Mouse (Mus musculus) inflammation-experienced regulatory T-cells, adult 6 months (primary cell): ENCODE measurements around the gene Cuedc1. TPM values are rescaled to one million over a fixed set of nuclear protein-coding genes. Genes with fewer than 3 reads are reported as not detected.
"Not testable (repeated sequence)": the region's sequence is repeated elsewhere in the genome, so short reads cannot be mapped to it uniquely, and the experiment has no call there.

Experiments
- ATAC-seq: one replicate; pipeline ENCODE4 v1.8.0; 2017
- polyA plus RNA-seq, 3 experiments: library from polyadenylated mRNA; unstranded; fragments of 100-300 nt; shearing (Covaris generic); gene quantifications; one replicate each; pipeline ENCODE4 v1.2.1; 2017

The Cuedc1 gene
- polyA plus RNA-seq, 3 experiments from 2014 or later: 2.0 to 6.4 (median 5.2) TPM

DNA sequence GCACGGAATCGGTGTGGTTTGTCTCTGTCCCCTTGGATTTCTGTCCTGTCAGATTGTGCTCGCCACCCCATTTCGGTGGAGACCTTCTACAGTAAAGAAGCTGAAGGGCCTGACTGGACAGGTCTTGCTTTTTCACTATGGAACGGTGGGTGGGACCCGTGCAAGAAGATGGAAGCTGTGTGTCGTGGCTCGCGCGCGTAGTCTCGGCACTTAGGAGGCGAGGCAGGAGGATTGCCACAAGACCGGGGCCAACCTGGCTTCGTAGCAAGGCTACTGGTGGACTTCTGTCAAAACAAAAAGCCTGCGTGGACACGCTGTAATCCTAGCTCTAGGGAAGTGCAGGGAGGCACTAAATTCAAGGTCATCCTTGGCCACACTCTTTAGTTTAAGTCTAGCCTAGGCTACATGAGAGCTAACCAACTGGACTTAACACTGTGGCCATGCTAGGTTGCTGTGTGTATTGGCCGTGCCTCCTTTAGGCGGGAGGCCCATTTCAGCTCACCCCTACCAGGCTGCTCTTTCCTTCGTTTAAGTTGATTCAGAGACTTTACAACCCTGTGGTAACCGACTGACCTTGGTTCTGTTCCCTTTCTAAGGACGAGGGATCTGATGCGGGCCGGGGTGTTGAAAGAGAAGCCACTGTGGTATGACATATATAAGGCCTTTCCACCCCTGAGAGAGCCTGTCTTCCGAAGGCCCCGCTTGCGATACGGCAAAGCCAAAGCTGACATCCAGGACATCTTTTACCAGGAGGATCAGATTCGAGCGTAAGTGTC, 106.9 kb downstream of the Cuedc1 start:
- ATAC-seq: no peak

DNA sequence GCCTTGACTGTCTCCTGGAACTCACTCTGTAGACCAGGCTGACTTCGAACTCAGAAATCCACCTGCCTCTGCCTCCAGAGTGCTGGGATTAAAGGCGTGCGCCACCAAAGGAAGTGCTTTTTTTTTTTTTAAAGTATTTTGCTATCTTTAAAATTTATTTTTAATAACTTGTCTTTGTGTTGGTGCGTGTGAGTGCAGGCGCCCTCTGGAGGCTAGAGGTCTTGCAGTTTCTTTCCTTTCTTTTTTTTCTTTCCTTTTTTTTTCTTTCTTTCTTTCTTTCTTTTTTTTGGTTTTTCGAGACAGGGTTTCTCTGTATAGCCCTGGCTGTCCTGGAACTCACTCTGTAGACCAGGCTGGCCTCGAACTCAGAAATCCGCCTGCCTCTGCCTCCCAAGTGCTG, 108.7 kb downstream of the Cuedc1 start:
- ATAC-seq: not testable (repeated sequence)

DNA sequence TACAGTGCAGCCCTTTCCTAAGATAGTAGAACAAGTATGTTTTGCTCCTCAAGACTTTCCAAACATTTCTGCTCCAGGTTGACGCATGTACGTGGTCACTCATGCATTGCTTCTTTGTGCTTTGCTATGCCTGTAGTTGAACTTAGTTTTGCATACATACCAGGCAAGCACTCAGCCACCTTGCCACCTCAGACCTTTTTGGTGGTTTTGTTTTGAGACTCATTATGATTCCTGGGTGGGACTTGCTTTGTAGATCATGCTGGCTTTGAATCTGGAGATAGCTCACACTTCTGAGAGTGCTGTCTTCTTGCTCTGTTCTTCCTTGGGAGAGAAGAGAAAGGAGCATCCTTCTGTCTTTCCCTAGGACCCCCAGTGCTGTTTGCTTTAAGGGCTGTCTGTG, 109.8 kb downstream of the Cuedc1 start:
- ATAC-seq: no peak

DNA sequence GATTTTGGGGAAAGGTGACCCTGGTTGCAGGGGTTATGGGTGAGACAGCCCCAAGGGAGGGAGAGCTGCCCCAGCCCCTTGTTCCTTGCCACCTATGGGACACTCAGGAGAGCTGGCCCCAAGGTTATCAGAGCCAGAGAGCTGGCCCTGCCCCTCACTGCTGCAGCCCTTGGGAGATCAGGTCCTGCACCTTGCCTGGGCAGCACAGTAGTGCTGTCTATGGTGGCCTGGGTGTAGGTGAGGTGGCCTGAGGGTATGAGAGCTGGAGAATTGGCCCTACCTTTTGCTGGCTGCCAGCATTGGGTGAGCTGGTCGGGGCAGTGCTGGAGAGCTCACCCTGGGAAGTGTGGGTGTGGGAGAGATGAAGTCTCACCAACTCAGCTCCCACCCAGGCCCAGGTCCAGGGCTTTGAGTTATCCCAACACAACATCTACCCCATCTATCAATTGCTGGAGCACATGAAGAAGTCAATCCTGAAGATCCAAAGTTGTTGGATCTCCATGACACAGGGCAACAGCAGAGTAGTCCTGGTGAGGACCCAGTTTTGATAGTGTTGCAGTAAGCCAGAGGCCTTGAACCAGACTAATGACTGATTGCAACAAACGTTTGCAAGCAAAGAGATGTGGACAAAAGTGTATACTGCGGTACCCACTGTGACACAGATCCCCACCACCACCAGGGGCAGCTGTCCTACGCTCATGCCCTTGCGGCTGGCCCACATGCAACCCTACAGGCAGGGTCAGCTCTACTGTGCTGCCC, 114.1 kb downstream of the Cuedc1 start:
- no peak for ATAC-seq

DNA sequence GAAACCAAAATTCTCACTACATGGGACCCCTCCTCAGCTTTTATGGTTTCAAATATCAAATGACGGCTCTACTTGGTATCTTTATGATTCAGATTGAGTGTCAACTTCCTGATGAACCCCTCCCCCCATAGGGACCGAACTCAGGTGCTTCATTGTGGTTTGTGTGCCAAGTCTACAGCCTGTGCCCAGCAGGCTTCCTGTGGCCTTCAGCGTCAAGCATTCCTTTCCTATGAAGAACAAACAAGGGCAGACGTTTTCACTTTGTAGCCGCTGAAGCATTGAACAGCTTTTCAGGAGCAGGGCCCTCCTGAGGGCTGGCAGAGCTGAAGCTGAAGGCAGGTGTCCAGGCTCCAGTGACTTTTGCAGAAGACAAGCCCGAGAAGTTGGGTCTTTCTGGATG, 115.9 kb downstream of the Cuedc1 start:
- no peak for ATAC-seq

DNA sequence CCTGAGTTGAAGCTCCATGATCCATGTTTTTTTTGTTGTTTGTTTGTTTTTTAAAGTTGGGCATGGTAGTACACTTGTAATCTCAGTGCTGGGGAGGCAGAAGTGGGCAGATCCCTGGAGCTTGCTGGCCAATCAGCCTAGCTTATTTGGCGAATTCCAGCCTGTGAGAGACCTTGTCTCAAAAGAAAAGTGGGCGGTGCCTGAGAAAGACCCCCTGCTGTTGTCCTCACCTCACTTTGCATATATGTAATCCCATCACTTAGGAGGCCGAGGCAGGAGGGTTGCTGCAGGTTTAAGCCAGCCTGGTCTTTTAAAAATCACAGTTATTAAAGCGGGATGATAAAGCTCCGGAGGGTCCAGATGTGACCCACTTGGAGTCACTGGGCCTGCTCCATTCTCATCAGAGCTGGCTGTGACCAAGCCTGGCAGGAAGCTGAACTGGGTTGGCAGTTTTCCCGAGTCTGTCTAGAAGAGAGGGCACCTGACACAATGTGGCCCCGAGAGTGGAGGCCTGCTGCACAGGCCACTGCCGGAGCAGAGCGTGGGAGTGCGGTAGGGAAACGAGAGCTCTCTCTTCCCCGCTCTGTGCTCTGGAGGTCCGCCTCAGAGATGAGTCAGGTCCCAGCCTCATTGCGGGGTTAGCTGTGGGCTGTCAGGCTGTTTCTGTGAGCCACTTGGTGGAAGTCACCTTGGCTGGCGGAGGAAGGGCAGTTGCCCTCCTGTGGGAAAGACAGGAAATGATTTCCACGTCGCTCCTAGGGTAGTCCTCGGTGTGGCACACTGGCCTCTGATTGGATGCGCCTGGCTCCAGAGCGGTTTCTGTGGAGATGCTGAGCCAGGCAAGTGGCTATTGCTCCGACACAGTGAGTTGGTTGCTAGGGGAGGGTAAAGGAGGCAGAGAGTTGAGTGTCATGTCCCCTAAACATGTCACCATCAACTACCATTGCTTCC, 117.3 kb downstream of the Cuedc1 start:
- no peak for ATAC-seq

DNA sequence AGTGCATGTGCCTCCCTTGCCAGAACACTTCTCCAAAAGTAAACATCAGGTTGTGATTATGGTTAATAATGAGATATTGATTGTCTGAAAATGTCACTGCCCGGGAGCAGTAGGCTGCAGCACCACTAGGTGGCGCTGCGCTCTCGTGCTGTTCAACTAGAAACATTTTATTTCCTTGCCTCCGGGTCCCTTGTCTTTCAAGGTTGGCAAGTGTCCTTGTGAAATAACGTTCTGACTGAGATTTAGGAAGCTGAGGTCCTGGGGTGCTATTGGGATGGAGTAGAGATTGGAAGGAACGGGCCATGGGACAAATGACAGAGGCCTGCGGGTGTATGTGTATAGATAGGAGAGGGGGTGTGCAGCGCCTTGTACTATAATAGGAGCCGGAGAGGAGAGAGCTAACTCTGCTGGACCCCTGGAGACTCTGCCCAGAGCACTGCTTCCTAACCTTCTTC, 118.4 kb downstream of the Cuedc1 start:
- peak; percentile 52 for ATAC-seq

DNA sequence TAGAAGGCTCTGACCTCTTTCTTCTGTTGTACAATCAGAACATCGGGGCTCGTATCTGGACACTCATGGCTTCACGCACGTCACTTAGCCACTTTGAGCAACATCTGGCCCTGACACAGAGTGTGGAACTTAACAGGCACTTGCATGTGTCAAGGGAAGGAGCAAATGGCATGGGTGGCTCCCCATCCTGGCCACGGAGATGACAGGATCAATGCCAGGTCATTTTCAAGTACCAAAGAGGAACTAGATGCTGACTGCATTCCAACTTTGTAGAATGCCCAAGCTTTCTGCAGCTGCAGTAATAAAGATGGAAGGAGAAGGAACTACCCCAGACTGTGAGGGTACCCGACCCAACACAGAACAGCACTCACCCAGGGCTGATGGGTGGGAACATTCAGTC, 120.3 kb downstream of the Cuedc1 start:
- no peak for ATAC-seq

DNA sequence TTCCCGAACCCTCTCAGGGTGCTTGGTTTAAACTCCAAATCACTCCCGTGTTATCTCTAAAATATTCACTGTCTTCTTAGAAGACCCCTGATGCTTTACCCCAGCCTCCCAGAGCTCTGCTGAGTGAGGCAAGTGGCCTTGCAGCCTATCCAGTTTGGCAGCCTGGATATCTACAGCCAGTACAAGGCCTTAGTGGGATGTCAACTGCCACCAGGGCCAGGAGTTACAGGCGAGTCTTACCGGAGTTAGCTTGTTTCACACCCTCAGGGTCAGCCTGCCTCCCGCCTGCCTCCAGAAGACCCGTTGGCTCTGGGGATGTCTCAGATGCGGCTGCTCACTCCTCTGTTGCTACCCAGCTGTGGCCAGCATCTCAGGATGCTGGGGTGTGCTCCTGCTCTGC, 120.7 kb downstream of the Cuedc1 start:
- ATAC-seq: no peak

DNA sequence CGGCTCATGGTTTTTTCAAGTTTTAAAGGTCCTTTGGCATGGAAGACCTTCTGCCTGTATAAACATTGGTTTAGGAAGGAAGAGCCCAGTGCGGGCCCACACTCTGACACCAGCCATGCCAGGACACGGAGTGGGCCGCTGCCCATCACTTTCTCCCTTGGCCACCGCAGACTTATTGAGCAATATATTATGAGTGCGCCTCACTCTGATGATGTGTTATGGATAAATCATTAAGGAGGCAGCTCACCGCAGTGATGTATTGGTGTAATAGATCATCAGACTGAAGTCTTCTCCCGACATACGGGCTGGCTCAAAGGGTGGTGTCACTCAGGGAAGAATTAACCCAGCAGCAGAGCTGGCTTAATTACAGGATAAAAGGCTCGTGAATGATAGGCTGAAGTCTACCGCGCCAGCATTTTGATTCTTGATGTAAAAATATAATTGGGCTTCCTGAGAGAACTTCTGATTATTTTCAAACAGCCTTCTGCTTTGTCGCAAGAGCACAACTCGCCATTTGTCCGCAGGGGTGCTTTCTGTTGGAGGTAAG, 124.1 kb downstream of the Cuedc1 start:
- no peak for ATAC-seq

DNA sequence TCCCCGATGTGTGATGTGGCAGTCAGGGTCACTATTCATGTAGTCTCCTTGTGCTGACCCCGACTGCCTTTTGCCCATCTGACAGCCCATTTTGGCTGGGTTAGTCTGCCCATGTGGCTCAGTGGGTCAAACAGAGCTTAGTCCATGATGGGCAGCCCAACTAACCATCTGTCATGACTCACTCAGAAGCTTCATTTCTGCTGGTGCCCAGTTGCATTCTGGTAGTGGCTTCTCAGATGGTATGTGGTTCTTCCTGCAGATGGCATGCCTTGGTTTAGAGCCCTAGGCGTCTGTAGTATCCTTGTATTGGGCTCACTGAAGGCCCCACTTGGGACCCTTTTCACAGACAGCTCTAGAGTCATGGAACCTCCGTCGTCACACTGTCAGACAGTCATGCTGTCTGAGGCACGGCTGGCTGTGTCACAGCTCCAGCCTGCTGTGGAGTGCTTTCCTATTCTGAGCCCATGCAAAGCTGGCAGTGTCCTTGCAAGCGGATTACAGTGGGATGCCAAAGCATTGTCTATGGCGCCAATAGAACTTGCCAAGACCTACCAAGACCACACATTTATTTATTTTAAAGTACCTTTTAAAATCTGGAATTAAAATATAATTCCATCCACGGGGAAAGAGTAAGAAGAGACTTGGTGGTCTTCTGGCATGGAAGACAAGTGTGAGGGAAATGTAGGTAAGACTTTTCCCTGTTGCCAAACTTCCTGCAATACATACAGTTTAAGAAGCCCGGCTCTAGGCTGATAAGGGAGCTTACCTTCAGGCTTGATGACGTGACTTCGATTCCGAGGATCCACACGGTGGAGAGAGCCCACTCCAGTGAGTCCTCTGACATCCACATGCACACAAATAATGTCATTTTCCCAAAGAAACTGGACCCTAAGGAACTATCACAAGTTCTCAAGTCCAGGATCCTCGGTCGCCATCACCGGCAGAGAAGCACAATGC, 129.4 kb downstream of the Cuedc1 start:
- ATAC-seq: no peak

DNA sequence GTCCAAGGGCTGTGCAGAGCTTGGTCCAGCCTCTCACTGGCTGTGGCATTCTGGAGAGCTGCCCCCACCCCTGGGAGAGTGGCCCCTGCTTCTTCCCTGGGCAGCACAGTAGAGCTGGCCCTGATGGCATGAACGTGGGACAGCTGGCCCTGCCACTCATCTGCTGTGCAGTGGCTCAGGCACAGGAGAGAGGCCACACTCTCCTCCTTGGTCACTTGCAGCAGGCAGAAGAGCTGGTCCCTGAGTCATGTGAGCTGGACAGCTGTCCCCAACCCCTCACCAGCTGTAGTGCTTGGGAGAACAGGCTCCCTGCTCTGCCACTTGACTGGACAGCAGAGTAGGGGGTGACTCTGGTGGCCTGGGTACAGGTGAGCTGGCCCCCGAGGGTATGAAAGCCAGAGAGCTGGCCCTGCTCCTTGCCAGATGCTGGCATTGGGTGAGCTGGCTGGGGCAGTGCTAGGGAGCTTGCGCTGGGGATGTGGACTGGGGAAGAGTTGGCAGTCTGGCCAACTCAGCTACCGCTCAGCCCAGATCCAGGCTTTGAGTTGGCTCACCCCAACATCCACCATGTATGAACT, 133.4 kb downstream of the Cuedc1 start:
- no peak for ATAC-seq

DNA sequence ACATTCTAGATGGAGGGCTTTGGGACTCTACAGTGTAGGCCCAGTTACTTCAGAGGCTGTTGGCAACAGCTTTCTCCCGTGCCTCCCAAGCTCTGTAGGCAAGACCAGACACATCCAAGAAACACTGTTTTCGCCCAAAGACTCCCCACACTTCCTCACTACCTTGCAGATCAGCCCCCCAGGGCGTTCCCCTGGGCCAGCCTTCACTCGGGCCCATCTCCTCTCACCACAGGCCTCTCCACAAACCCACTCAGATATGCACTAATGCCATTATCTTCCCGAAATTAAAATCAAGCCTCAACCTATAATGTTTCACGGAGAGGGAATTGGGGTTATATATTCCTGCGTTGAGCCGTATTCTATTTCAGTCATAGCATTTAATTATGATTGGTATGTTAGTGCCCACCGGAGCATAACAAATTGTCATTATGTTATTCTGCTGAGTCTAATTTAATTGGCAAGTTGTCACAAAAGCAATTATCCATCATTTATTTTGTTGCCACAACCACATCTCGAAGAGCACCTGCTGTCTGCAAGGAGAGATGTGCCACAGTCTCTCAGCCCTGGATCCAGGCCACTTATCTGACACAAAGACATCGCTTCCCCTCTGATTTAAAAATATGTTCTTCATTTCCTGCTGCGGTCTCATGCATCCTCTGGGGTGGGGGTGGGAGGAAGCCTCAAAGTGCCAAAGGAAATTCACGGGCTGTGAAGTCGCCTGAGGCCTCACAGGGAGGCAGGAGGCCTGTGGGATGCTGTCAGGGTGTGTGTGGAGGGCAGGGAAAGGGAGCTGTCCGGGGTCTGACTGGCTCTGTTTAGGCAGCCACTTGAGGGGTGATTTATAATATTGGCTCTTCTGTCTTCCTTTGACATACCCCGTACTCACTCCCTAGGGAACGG, 135.9 kb downstream of the Cuedc1 start:
- ATAC-seq: peak; percentile 80

DNA sequence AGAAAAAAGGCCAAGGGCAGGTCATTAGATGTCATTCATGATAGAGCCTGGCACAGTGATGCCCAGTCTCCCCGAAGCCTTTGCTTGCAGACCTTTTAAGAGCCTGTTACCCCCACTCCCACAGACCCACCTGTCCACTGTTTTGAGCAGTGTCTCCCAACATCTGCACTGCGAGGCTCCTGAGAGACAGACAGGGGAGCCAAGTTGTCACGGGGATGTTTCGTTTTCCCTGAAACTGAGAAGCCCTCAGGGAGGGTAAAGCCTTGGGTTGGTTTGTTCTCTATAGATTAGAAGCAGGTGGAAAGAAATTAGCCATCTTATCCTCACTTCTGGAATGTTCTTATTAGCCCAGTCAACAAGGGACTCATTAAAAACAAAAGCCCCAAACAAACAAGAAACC, 136.9 kb downstream of the Cuedc1 start:
- ATAC-seq: no peak

DNA sequence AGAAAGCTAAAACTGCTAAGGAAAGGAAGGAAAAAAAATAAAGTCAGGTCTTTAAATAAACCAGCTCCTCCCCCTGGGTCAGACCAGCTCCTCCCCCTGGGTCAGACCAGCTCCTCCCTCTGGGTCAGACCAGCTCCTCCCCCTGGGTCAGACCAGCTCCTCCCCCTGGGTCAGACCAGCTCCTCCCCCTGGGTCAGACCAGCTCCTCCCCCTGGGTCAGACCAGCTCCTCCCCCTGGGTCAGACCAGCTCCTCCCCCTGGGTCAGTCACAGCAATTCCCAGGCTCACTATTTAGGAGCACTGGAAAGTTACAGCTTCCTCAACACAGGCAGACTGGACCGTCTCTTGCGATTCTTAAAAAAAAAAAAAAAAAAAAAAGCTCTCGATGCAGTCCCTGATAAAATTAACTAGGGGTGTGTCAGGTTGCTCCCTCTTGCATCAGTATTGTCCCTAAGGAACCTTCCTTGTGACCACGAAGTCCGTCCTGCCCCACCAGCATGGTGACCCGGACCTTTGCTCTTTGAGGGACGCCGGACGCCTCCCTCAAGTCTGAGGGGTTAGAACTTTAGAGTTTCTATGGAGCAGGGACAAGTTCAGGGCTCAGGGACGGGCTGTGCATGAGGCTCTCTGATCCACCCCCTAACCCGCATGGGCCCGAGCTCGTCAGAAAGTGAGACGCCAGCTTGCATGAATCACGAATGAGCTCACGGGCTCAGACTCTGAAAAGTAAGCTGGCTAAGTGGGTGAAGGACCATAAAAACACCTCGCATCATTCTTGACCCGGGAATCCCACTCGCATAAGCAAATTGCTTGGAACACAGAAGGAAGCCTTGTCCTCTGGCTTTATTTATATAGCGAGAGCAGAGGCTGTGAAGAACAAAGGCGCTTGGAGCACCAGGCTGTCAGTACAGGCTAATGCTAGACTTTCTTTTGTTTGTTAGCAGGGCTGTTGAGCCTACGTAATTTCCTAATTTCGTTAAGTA, 137.7 kb downstream of the Cuedc1 start:
- no peak for ATAC-seq

DNA sequence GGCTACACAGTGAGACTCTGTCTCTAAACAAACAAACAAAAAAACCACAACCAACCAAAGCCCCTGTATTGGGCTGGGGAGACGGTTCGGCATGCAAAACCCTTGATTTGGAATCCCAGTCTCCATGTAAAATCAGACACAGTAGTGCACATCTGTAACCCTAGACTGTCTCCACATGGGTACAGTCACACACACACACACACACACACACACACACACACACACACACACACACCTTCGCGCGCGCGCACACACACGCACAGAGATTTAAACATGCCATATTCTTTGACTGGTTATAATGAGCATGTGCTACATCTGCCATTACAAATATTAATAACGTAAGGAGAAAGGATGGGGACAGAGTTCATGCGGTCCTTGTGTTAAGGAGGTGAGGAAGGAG, 142.4 kb downstream of the Cuedc1 start:
- ATAC-seq: no peak

DNA sequence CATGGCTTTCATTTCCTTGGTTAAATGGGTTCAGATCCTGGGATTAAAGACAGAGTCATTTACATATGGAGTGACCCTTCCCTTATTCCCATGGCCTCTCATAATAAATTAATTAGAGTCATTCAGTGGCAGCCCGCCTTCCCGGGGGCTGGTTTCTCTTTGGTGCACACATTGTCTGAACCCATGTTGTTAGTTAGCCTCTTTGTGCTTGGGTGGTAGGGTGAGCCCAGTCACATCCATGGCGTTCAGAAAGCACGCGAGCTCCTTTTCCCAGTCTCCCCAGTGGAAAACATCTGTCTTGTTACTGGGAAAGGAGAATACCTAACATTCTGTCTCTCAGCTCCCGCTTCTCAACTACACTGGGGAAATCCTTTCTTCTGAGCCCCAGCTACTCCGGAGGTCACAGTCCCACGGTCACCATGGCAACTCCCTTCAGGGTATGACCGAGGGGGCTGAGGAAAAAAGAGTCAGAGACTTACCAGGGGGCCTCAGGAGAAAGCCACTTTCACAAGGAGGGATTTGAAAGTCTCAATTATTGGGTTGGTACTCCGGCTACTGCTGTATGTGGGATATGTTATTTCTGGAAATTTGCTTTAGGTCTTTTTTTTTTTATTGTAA, 143.0 kb downstream of the Cuedc1 start:
- ATAC-seq: no peak
